Mouse (Mus musculus): ENCODE measurements around the gene Crygn. TPM values are rescaled to one million over a fixed set of nuclear protein-coding genes. Genes with fewer than 3 reads are reported as not detected.
"Not testable (repeated sequence)": the region's sequence is repeated elsewhere in the genome, so short reads cannot be mapped to it uniquely, and the experiment has no call there.

Crygn gene
- total RNA-seq (2014; fragmentation: Nextera tagmentation) = not detected in 2 replicates
- not detected in 2 replicates for total RNA-seq (2017)

DNA sequence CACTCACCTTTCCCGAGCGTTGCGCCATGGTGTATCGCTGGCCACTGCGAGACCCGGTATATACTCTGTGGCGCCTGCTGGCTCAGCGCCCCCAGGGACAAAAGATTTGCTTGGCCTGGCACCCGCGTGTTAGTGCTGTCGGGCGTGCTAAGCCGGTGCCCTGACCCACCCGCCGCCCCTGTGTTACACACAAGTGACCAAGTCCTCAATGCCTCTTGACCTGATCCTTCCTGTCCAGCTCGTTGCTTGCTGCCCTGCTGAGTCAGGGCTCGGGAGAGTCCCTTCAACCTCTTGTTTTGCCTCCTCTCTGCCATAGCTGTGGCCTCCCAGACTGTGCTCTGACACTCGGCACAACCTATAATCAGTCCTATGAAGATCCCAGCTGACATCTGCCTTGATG, at the start of gene Crygn:
Gene Crygn (minus strand): TSS at position 193 of the 400 bp plus-strand sequence.
- ATAC-seq (replicated peaks; ENCODE audit: poor library complexity, severe bottlenecking) = no peak

- ATAC-seq (replicated peaks; ENCODE audit: poor library complexity, severe bottlenecking) = peak; percentile 59
Observed at GRCm38 (mm10) chr5:24805222-24805621, 47.4 kb upstream of the Crygn start.

GRCm38 (mm10) chr5:24804661-24805060, 46.9 kb upstream of the Crygn start:
- ATAC-seq (replicated peaks; ENCODE audit: poor library complexity, severe bottlenecking) = no peak

GRCm38 (mm10) chr5:24801841-24802624, 44.2 kb upstream of the Crygn start:
- ATAC-seq (replicated peaks; ENCODE audit: poor library complexity, severe bottlenecking) = no peak

DNA sequence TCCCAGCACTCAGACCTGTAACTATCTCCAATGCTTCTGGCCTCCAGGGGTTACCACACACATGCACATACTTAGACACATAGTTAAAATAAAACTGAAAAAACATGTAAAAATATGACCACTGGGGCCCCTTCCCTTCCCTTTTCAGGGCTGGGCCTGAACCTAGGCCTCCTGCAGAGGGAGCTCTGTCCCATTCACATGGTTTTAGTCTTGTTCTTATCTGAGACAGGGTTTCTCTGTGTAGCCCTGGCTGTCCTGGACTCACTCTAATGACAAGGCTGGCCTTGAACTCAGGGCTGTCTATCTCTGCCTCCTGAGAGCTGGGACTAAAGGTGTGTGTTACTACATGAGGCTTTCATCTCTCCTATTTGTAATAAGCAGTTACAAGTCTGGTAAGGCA, 42.6 kb upstream of the Crygn start:
- ATAC-seq (replicated peaks; ENCODE audit: poor library complexity, severe bottlenecking) = peak; percentile 62

- no peak for ATAC-seq (replicated peaks; ENCODE audit: poor library complexity, severe bottlenecking)
Observed at GRCm38 (mm10) chr5:24798639-24799038, 40.8 kb upstream of the Crygn start.

DNA sequence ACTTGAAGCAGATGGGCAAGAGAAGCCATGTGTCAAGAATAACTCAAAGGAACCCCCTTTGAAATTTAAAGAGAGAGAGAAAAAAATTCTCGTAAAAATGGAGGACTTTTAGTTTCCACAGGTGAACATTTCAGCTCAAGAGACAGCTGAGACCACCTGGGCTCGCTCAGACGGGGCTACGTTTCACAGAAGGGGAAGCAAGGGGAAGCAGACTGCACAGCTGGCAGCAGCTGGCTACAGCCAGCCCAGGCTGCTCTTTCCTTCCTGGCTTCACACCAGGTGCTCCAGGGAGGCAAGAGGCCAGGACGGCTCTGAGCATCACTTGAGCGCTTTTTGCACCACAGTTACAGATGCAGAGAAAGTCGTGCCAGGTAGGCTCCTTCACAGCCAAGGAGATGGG, 40.0 kb upstream of the Crygn start:
- no peak for ATAC-seq (replicated peaks; ENCODE audit: poor library complexity, severe bottlenecking)

- ATAC-seq (replicated peaks; ENCODE audit: poor library complexity, severe bottlenecking) = no peak
Observed at GRCm38 (mm10) chr5:24792961-24793360, 35.2 kb upstream of the Crygn start.

DNA sequence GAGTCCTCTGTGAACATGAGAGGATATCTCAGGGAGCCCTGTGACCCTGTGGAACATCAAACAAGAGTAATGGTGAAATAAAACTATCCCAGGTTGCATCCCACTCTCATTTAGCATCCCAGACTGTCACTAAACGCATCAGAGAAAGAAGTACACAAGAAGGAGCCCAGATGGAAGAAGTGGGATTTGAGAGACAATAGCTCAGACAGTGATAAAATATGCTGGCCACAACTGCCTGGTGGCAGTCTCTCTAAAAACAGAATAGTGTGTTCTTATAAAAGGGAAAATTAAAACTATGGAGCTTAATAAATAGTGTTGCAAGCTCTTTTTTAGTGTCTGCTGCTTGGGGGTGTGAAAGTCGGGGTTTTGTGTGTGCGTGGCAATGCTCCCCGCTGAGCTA, 25.1 kb upstream of the Crygn start:
- no peak for ATAC-seq (replicated peaks; ENCODE audit: poor library complexity, severe bottlenecking)

GRCm38 (mm10) chr5:24781048-24781447, 23.2 kb upstream of the Crygn start:
- ATAC-seq (replicated peaks; ENCODE audit: poor library complexity, severe bottlenecking) = peak; percentile 48

DNA sequence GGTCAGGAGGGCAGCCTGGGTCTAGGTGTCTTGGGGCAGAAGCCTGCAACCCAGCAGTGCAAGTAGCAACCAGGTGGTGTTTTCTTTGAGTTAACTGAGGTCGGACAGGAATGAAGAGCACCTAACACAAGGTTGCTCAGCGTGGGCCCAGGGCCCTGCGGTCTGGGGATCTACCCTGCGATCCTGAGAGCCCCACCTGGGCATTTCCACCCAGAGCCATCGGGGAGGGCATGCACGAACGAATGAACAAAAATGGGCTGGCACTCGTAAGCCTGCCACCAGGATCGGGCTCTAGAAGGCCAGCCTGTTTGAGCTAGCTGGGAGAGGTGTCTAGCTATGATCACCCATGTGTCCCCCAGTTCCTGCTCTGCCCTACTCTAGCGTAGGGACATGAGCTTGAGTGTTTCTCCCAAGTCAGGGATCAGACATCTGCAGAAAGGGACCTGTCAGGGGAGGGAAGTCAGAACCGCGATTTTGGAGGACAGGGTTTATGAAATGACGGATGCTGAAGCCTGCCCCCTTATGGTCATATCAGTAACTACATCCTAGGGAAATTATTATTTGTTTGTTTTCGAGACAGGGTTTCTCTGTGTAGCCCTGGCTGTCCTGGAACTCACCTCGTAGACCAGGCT, 22.2 kb upstream of the Crygn start:
- peak; percentile 72 for ATAC-seq (replicated peaks; ENCODE audit: poor library complexity, severe bottlenecking)

- no peak for ATAC-seq (replicated peaks; ENCODE audit: poor library complexity, severe bottlenecking)
Observed at GRCm38 (mm10) chr5:24779321-24779720, 21.5 kb upstream of the Crygn start.

GRCm38 (mm10) chr5:24778843-24779140, 21.0 kb upstream of the Crygn start:
- no peak for ATAC-seq (replicated peaks; ENCODE audit: poor library complexity, severe bottlenecking)

DNA sequence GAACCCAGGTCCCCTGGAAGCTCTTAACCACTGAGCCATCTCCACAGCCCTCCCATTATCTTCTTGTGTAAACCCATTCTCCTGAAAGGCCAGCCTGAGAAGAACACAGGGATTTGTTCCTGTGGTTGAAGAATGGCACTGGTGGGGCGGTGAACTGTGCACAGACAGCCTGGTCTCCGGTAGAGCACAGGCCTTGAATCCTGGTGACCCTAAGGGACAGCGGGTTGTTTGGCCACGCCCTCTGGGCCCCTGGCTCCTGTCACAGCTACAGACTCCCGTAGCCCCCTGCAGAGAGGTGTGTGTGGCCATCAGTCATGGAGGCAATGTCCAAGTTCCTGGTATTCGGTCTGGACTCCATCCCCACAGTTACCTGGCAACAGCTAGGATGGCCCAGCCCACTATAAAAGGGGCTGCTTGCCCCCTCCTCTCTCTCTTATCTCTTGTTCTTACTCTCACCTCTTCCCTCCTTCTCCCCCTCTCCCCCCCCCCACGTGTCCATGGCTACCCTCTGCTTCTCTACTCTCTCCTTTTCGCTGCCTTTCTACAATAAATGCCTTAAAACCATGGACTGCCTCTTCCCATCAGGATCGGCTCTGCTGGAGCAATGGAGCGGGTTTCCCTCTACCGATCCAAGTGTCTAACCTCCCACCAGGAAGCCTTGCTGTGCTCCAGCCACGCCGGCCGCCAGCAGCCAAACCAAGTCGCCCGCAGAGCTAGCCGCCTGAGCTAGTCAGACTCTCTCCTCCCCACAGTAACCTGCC, 20.5 kb upstream of the Crygn start:
- no peak for ATAC-seq (replicated peaks; ENCODE audit: poor library complexity, severe bottlenecking)

DNA sequence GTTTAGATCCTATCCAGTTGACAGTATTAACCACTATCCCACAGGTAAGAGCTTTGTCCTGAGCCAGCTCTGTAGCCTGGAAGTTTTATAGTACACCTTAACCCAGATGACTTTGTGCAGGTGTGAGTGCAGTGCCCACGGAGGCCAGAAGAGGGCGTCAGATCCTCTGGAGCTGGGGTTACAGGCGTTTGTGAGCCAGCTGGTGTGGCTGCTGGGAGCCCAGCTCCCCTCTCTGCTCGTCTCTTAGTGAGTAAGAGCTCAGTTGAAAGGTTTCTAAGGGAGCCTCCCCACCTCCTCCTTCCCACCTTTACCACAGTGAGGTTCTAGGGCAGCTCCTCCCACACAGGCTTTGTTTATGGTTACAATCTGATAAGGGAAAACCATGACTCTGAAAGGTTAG, 18.9 kb upstream of the Crygn start:
- no peak for ATAC-seq (replicated peaks; ENCODE audit: poor library complexity, severe bottlenecking)

- ATAC-seq (replicated peaks; ENCODE audit: poor library complexity, severe bottlenecking) = not testable (repeated sequence)
Observed at GRCm38 (mm10) chr5:24774549-24774948, 16.7 kb upstream of the Crygn start.

DNA sequence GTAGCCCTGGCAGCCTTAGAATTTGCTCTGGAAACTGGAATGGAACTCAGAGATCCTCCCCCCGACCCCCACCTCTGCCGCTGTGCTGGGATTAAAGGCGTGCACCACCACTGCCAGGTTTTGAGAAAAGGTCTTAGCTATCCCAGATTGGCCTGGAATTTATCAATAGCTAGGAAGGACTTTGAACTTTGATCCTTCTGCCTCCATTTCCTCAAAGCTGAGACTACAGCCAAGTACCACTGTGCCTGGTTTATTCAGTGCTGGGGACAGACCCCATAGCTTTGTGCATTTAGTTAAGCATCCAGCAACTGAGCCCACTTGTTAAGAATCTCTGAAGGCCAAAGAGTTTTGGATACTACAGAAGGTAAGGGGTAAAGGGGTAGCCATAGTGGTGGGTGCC, 877 bp downstream of the Crygn start:
- no peak for ATAC-seq (replicated peaks; ENCODE audit: poor library complexity, severe bottlenecking)

DNA sequence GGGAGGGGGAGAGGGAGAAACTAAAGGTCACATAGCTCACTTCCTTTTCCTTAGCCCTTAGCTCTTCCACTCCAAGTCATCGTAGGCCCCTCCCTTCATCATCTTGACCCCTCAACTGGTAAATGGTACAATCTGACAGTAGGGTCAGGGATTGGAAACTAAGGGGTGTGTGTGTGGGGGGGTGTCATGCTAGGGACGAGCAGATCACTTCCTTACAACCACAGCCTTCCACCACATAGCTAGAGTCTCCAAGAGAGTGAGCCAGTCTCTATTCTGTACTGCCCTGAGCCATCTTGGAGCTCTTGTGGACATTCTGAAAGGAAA, 5.7 kb downstream of the Crygn start:
- ATAC-seq (replicated peaks; ENCODE audit: poor library complexity, severe bottlenecking) = peak; percentile 57

DNA sequence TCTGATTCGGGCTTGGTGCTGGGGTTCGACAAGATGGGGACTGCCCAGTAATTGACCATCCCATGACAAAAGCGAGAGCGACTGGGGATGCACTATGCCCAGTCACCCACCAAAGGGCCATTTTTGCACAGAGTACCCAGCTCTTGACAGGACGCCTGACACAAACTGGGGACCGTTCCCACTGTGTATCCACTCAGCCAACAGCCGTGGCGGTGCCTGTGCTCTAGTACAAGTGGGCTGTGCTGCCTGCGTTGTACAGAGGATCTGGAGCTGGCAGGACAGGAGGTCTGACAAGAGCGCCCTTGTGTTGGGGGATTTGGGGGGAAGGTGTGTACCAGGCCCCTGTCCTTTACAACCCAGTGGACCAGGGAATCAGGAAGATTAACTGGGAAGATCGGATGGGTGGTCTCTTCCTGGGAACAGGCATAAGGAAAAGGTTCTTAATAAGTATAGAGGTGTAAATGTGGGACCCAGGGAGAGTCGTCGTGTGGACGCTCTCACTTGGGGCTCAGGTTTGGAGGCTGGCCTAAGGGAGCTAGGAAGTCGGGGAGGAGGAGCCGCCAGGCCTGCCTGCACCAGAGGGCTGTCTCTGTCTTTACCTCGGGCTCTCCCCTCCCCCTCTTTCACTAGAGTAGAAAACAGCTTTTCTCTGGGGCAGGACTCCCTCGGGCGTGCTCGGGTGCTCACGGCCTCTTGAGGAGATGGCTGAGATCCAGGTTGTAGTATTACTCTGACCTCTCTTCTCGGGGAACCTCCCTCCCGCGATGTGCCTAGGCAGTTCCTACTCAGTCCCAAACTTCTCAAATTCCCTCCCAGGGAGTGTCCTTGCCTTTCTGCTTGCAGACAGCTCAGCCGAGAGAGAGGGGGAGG, 6.3 kb downstream of the Crygn start:
- peak; percentile 38 for ATAC-seq (replicated peaks; ENCODE audit: poor library complexity, severe bottlenecking)

All from granulocyte monocyte progenitor cell, adult 5-6 weeks (primary cell).